Mouse (Mus musculus): ENCODE measurements around the gene Prss41.

GRCm38 (mm10) chr17:23788973-23789372 lies 55.0 kb downstream of the Prss41 start:
- TF ChIP-seq CTCF (conservative IDR thresholded peaks at IDR 0.05; ENCODE audit: low read length) (no peak), POU5F1 (IDR thresholded peaks at IDR 0.05; ENCODE audit: borderline replicate concordance, low read length) (no peak), NANOG (IDR thresholded peaks at IDR 0.05; ENCODE audit: borderline replicate concordance, low read length) (no peak)
